Mouse (Mus musculus): Measurements from ENCODE around the gene Cstl1. TPM values are rescaled to one million over a fixed set of nuclear protein-coding genes. Genes with fewer than 3 reads are reported as not detected.
A peak's percentile ranks its signal among the peaks of the same experiment; 100 is the strongest.

Cstl1 gene
- total RNA-seq, 1 experiment: not detected

GRCm38 (mm10) chr2:148717072-148717471 is 33.1 kb upstream of the Cstl1 start:
- DNase-seq (ENCODE audit: low read depth, low spot score): no peak
- Histone ChIP-seq H3K27ac (ENCODE audit: insufficient read depth, low read depth, low read length, poor library complexity, severe bottlenecking) (no peak overlapping the region), H3K9ac (ENCODE audit: insufficient read depth, low read depth, low read length, poor library complexity, severe bottlenecking) (no peak overlapping the region), H3K4me3 (ENCODE audit: insufficient read depth in 1 of 2, low read depth in 1 of 2, low read length in 2 of 2, poor library complexity in 1 of 2, severe bottlenecking in 1 of 2) (no peak overlapping the region), H3K4me1 (ENCODE audit: control insufficient read depth in 2 of 2, insufficient read depth in 2 of 2, low read length in 2 of 2, poor library complexity in 1 of 2) (no peaks in the 10 kb centered on the region), H3K36me3 (ENCODE audit: control insufficient read depth, insufficient read depth, low read length, poor library complexity, severe bottlenecking) (peaks cover 2% of the 10 kb centered on the region; the same call in 1 of the 2 replicates), H3K9me3 (ENCODE audit: control insufficient read depth, insufficient read depth, low read depth, low read length) (no peaks in the 10 kb centered on the region)
- TF ChIP-seq ZC3H11A (IDR thresholded peaks at IDR 0.05; ENCODE audit: borderline replicate concordance, low read depth, low read length) (no peak), CHD2 (IDR thresholded peaks at IDR 0.05; ENCODE audit: low read depth, low read length) (no peak), MAFK (IDR thresholded peaks at IDR 0.05; ENCODE audit: insufficient read depth, low read depth, low read length) (no peak), ZNF384 (IDR thresholded peaks at IDR 0.05; ENCODE audit: low read depth, low read length) (no peak), HCFC1 (IDR thresholded peaks at IDR 0.05; ENCODE audit: borderline replicate concordance, insufficient read depth, low read length) (no peak)
- in situ Hi-C loops (cut with MboI; ENCODE audit: low sequenced_read_pairs in 2 of 2, unreplicated experiment in 2 of 2): no loop called here

GRCm38 (mm10) chr2:148719271-148719995 is 30.7 kb upstream of the Cstl1 start:
- Histone ChIP-seq H3K4me1 (ENCODE audit: control insufficient read depth in 2 of 2, insufficient read depth in 2 of 2, low read length in 2 of 2, poor library complexity in 1 of 2) (no peaks in the 10 kb centered on the region), H3K9me3 (ENCODE audit: control insufficient read depth, insufficient read depth, low read depth, low read length) (no peaks in the 10 kb centered on the region), H3K36me3 (ENCODE audit: control insufficient read depth, insufficient read depth, low read length, poor library complexity, severe bottlenecking) (no peaks in the 10 kb centered on the region), H3K27ac (ENCODE audit: insufficient read depth, low read depth, low read length, poor library complexity, severe bottlenecking) (no peak overlapping the region), H3K4me3 (ENCODE audit: insufficient read depth in 1 of 2, low read depth in 1 of 2, low read length in 2 of 2, poor library complexity in 1 of 2, severe bottlenecking in 1 of 2) (no peak overlapping the region), H3K9ac (ENCODE audit: insufficient read depth, low read depth, low read length, poor library complexity, severe bottlenecking) (no peak overlapping the region)
- no peak for DNase-seq (ENCODE audit: low read depth, low spot score)
- in situ Hi-C loops (cut with MboI; ENCODE audit: low sequenced_read_pairs in 2 of 2, unreplicated experiment in 2 of 2): no loop called here
- no peak for TF ChIP-seq ZC3H11A (IDR thresholded peaks at IDR 0.05; ENCODE audit: borderline replicate concordance, low read depth, low read length)
- TF ChIP-seq HCFC1 (IDR thresholded peaks at IDR 0.05; ENCODE audit: borderline replicate concordance, insufficient read depth, low read length): no peak
- no peak for TF ChIP-seq ZNF384 (IDR thresholded peaks at IDR 0.05; ENCODE audit: low read depth, low read length)
- no peak for TF ChIP-seq MAFK (IDR thresholded peaks at IDR 0.05; ENCODE audit: insufficient read depth, low read depth, low read length)
- TF ChIP-seq CHD2 (IDR thresholded peaks at IDR 0.05; ENCODE audit: low read depth, low read length): no peak

DNA sequence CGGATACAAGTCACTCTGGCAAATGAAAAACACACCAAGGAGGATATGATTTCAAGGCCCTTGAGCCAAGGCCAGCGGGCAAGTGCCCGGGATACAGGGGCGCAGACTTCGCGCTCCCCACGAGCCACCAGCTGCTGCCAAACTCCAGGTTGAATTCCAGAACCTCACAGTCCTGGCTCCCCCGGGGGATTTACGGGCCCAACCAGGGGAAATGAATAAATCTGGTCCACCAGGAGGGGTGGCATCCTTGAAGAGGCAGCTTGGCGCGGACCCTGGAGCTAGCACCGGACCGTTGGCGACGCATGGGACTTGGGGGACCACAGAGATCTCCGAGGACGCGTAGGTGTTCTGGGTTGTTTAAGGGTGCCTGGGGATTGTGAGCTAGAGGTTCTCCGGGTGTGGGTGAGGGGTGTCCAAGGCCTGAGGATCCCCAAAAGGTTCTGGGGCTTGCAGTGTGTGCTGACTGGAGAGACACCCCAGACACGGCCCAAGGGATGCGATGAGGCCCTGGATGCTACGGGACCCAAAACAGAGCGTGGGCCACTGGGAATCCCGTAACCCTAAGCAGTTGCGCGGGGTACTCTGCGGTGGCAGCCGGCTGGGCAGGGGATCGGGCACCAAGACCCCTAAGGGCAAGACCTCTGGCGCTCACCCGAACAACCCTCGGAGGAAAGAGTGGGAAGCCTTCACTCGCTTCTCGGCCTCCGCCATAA is 18.4 kb upstream of the Cstl1 start:
- peak; percentile 8 for DNase-seq (ENCODE audit: low read depth, low spot score)
- Histone ChIP-seq H3K27ac (ENCODE audit: insufficient read depth, low read depth, low read length, poor library complexity, severe bottlenecking) (no peak overlapping the region), H3K36me3 (ENCODE audit: control insufficient read depth, insufficient read depth, low read length, poor library complexity, severe bottlenecking) (no peaks in the 10 kb centered on the region), H3K4me1 (ENCODE audit: control insufficient read depth in 2 of 2, insufficient read depth in 2 of 2, low read length in 2 of 2, poor library complexity in 1 of 2) (no peaks in the 10 kb centered on the region), H3K9ac (ENCODE audit: insufficient read depth, low read depth, low read length, poor library complexity, severe bottlenecking) (peak overlapping the region; percentile 71), H3K9me3 (ENCODE audit: control insufficient read depth, insufficient read depth, low read depth, low read length) (no peaks in the 10 kb centered on the region; the same call in 1 of the 2 replicates), H3K4me3 (ENCODE audit: insufficient read depth in 1 of 2, low read depth in 1 of 2, low read length in 2 of 2, poor library complexity in 1 of 2, severe bottlenecking in 1 of 2) (peak overlapping the region; percentile 73 to 91)
- TF ChIP-seq HCFC1 (IDR thresholded peaks at IDR 0.05; ENCODE audit: borderline replicate concordance, insufficient read depth, low read length): no peak
- TF ChIP-seq ZC3H11A (IDR thresholded peaks at IDR 0.05; ENCODE audit: borderline replicate concordance, low read depth, low read length): no peak
- no peak for TF ChIP-seq MAFK (IDR thresholded peaks at IDR 0.05; ENCODE audit: insufficient read depth, low read depth, low read length)
- TF ChIP-seq CHD2 (IDR thresholded peaks at IDR 0.05; ENCODE audit: low read depth, low read length): no peak
- no peak for TF ChIP-seq ZNF384 (IDR thresholded peaks at IDR 0.05; ENCODE audit: low read depth, low read length)
- in situ Hi-C loops (cut with MboI; ENCODE audit: low sequenced_read_pairs in 2 of 2, unreplicated experiment in 2 of 2): no loop called here

- peak; percentile 85 for DNase-seq (ENCODE audit: low read depth, low spot score)
- in situ Hi-C loops (cut with MboI; ENCODE audit: low sequenced_read_pairs in 2 of 2, unreplicated experiment in 2 of 2): no loop called here
- Histone ChIP-seq H3K36me3 (ENCODE audit: control insufficient read depth, insufficient read depth, low read length, poor library complexity, severe bottlenecking) (no peaks in the 10 kb centered on the region), H3K27ac (ENCODE audit: insufficient read depth, low read depth, low read length, poor library complexity, severe bottlenecking) (no peak within 1 kb of the TSS), H3K4me1 (ENCODE audit: control insufficient read depth in 2 of 2, insufficient read depth in 2 of 2, low read length in 2 of 2, poor library complexity in 1 of 2) (no peaks in the 10 kb centered on the region), H3K9ac (ENCODE audit: insufficient read depth, low read depth, low read length, poor library complexity, severe bottlenecking) (peak within 1 kb of the TSS; percentile 71), H3K4me3 (ENCODE audit: insufficient read depth in 1 of 2, low read depth in 1 of 2, low read length in 2 of 2, poor library complexity in 1 of 2, severe bottlenecking in 1 of 2) (peak within 1 kb of the TSS; percentile 73 to 91), H3K9me3 (ENCODE audit: control insufficient read depth, insufficient read depth, low read depth, low read length) (no peaks in the 10 kb centered on the region; the same call in 1 of the 2 replicates)
- TF ChIP-seq HCFC1 (IDR thresholded peaks at IDR 0.05; ENCODE audit: borderline replicate concordance, insufficient read depth, low read length): peak; percentile 96
- no peak for TF ChIP-seq CHD2 (IDR thresholded peaks at IDR 0.05; ENCODE audit: low read depth, low read length)
Measured at GRCm38 (mm10) chr2:148732327-148733000, 17.7 kb upstream of the Cstl1 start, which contains the start of gene Napb. Gene Napb (minus strand): TSS chr2:148732467.
